Mouse (Mus musculus): ENCODE measurements around the gene Tax1bp3.

The Tax1bp3 gene

GRCm38 (mm10) chr11:73176608-73177508 lies at the start of gene Tax1bp3, which contains the start of gene Emc6:
Gene Tax1bp3, plus strand, starts transcription at chr11:73177083.
Gene Emc6, minus strand, starts transcription at chr11:73177037.
- peak; percentile 96 for ATAC-seq (ENCODE audit: insufficient number of reproducible peaks, low FRiP score, low TSS enrichment)

GRCm38 (mm10) chr11:73131020-73131419 lies 45.9 kb upstream of the Tax1bp3 start:
- no peak for ATAC-seq (ENCODE audit: insufficient number of reproducible peaks, low FRiP score, low TSS enrichment)

- no peak for ATAC-seq (ENCODE audit: insufficient number of reproducible peaks, low FRiP score, low TSS enrichment)
Observed at GRCm38 (mm10) chr11:73132999-73133398, 43.9 kb upstream of the Tax1bp3 start.

GRCm38 (mm10) chr11:73134222-73134621 lies 42.7 kb upstream of the Tax1bp3 start:
- ATAC-seq (ENCODE audit: insufficient number of reproducible peaks, low FRiP score, low TSS enrichment) = no peak

- no peak for ATAC-seq (ENCODE audit: insufficient number of reproducible peaks, low FRiP score, low TSS enrichment)
Observed at GRCm38 (mm10) chr11:73136587-73136986, 40.3 kb upstream of the Tax1bp3 start.

GRCm38 (mm10) chr11:73137116-73137515 lies 39.8 kb upstream of the Tax1bp3 start:
- ATAC-seq (ENCODE audit: insufficient number of reproducible peaks, low FRiP score, low TSS enrichment) = no peak

- ATAC-seq (ENCODE audit: insufficient number of reproducible peaks, low FRiP score, low TSS enrichment) = peak; percentile 93
Observed at GRCm38 (mm10) chr11:73137591-73138501, 39.0 kb upstream of the Tax1bp3 start, which contains the start of gene Haspin. Gene Haspin, minus strand, starts transcription at chr11:73138294.

DNA sequence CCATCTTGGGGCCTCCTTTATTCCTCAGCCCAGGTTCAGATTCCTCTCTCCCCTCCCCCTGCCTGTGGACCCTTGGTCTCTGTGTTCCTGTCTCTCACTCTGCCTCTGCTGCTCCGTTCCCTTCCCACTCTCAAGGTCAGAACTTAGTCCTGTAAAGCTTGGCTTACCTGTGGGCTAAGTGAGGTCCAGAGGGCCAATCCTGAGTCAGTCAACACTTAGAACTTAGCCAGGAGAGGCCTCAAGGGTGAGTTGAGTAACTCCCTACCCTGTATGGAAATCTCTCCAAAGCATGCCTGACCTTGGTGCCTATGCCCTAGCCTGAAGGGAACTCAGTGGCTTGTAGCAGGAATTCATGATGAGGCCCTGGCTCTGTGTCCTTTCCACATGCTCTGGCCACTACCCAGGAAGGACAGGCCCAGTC lies 32.6 kb upstream of the Tax1bp3 start:
- ATAC-seq (ENCODE audit: insufficient number of reproducible peaks, low FRiP score, low TSS enrichment) = no peak

- ATAC-seq (ENCODE audit: insufficient number of reproducible peaks, low FRiP score, low TSS enrichment) = no peak
Observed at GRCm38 (mm10) chr11:73146026-73146974, 30.6 kb upstream of the Tax1bp3 start.

DNA sequence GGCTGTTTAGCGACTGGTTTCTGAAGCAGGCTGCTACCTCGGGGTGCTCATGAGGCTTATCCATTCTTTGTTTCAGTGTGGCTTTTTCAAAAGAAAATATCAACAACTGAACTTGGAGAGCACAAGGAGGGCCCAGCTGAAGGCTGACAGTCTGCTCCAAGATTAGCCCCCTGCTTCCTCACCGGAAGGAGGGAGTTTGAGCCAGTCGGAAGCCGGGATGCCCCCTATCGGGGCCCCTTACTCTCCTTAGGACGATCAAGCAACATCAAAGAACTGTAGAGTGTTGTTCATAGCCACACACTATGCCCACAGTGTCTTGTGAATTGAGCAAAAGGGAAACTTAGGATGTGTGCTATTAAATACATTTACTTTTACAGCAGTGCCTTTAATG lies 29.9 kb upstream of the Tax1bp3 start:
- no peak for ATAC-seq (ENCODE audit: insufficient number of reproducible peaks, low FRiP score, low TSS enrichment)

GRCm38 (mm10) chr11:73148209-73148608 lies 28.7 kb upstream of the Tax1bp3 start:
- ATAC-seq (ENCODE audit: insufficient number of reproducible peaks, low FRiP score, low TSS enrichment) = no peak

DNA sequence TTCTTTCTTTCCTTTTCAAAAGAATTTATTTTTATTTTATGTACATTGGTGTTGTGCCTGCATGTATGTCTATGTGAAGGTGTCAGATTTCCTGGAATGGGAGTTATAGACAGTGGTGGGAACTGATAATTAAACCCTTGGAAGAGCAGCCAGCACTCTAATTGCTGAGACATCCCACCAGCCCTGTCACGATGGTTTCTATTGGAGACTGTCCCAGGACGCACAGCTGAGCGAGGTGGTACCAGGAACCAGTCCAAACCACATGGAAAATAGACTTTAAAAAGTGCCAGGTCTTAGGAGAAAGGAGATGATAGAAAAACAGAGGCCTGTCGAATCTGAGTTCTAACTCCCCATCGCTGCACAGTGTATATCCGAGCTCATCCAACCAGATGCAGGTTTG lies 21.8 kb upstream of the Tax1bp3 start:
- no peak for ATAC-seq (ENCODE audit: insufficient number of reproducible peaks, low FRiP score, low TSS enrichment)

DNA sequence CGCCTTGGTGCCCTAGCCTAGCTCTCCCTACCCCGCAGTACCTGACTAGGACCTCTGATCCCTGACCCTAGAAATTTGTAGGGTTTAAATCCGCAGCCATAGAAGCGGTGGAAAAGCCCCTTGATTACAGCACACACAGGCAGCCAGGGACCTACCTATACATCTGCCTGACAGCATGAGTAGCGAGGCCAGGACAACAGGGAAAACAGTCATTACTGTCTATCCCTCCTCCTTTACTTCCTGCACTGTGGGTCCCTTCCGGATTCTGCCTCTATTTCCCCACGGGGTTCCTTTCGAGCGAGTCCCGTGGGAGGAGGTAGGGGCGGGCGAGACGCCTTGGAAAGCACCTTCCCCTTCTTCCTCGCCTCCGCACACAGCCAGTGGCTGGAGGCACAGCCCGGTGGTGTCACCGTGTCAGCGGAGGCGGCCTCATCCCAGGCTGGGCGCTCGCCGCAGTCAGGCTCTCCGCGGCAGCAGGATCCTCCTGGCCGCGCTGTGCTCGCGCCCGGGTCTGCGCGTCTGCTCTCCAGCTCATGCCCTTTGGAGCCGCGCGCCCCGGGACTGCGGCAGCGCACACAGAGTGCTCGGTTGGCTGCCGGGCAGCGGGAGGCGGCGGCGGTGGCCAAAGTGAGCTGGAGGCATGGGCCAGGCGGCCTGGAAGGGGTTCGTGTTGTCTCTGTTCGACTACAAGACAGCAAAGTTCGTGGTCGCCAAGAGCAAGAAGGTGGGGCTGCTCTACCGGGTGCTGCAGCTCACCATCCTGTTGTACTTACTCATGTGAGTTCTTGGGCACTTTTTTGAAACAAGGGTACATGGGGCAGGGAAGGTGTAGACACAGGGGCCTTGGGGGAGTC lies 16.7 kb upstream of the Tax1bp3 start, which contains the start of gene P2rx5:
TSS of gene P2rx5 (plus strand) at position 465 of the 854 bp plus-strand sequence.
- ATAC-seq (ENCODE audit: insufficient number of reproducible peaks, low FRiP score, low TSS enrichment) = peak; percentile 49; the same call in 1 of the 2 replicates

- ATAC-seq (ENCODE audit: insufficient number of reproducible peaks, low FRiP score, low TSS enrichment) = no peak
Observed at GRCm38 (mm10) chr11:73160811-73161200, 16.1 kb upstream of the Tax1bp3 start.

- ATAC-seq (ENCODE audit: insufficient number of reproducible peaks, low FRiP score, low TSS enrichment) = no peak
Observed at GRCm38 (mm10) chr11:73161616-73162015, 15.3 kb upstream of the Tax1bp3 start.

DNA sequence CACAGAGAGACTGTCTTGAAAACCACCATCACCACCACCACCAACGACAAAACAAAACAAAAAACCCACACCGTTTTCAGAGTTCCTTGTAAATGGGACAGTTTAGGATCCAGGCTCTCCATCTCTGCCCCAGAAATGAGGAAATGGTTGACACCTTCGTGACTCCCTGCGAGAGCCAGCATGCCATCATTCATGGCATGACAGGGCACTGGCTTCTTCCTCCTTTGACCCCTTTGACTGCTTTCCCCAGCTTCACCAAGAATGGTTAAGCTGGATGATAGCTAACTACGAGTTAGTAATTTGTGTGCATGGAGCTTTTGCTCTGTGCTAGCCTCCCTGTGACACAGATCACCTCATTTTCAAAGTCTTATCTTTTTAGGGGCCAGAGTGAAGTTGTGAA lies 14.6 kb upstream of the Tax1bp3 start:
- ATAC-seq (ENCODE audit: insufficient number of reproducible peaks, low FRiP score, low TSS enrichment) = no peak

DNA sequence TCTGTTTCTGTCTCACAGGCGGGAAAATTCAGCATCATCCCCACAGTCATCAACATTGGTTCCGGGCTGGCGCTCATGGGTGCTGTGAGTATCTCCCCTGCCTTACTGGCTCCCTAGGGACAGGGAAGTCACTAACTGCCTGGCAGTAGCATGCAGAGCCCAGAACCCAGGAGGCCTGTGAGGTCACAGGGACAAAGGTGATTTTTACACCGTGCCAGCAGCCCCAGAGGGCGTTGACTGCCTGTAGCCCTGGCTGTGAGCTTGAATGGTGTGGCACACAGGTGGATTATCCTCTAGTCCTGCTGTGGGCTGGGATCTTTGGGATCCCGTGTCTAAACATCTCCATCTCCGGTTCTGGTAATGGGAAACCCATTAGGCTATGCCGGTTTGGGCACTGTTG lies 8.8 kb upstream of the Tax1bp3 start:
- ATAC-seq (ENCODE audit: insufficient number of reproducible peaks, low FRiP score, low TSS enrichment) = no peak

DNA sequence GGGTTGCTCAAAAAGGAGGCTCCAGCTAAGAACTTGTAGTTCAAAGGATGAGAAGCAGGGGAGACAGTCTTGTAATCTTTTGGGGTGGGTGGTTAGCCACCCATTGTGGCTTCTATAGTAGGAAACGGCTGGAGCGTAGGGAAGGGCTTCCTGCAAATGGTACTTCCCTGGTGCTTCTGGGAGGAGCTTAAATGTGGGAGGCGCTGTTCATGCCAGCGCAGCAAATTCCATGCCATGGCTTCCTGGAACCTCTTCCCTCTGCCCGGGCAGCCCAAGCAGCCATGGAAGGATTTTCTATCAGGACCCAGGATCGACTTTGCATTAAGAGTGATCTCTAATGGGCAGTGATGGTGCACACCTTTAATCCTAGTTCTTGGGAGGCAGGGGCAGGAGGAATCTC lies 8.3 kb upstream of the Tax1bp3 start:
- ATAC-seq (ENCODE audit: insufficient number of reproducible peaks, low FRiP score, low TSS enrichment) = no peak

DNA sequence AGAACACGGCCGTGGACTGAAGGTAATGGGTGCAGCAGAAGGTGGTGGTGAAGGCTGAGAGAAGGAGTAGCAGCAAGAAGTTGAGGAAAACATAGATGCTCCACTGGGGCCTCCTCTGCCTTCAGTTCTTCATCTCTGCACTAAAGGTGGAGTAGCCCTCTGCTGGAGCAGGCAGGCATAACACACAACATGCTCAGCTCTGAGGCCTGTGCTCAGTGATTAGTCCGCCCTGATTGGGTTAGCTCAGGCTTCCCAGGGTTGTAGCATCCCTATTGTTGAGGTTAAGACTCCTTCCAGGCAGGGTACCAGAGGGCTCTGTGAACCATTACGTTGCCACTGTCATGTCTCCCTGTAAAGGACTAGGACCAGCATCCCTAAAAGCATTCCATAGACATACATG lies 7.7 kb upstream of the Tax1bp3 start:
- ATAC-seq (ENCODE audit: insufficient number of reproducible peaks, low FRiP score, low TSS enrichment) = no peak

Data from cerebellum, adult (tissue).